Mouse (Mus musculus) thymus, adult 2 months (tissue): ENCODE results near the gene Ap5b1. TPM values are rescaled to one million over a fixed set of nuclear protein-coding genes. Genes with fewer than 3 reads are reported as not detected.
A peak's percentile ranks its signal among the peaks of the same experiment; 100 is the strongest.

Source experiments
- DNase-seq: peaks from one replicate; pipeline ENCODE4 v3.0.0; 2021
- H3K27ac ChIP-seq: fragments of 200-500 bp; 2 replicates; pipeline ENCODE4 v1.5.1; 2012; ENCODE audit warnings: low read length, control low read depth; ENCODE audit not compliant: control insufficient read depth, insufficient read depth
- H3K27me3 ChIP-seq: fragments of 200-500 bp; 2 replicates; pipeline ENCODE4 v1.6.1; 2012; ENCODE audit warnings: mild to moderate bottlenecking, low read length, moderate library complexity, mixed read lengths; ENCODE audit not compliant: control insufficient read depth, insufficient read depth
- H3K36me3 ChIP-seq: fragments of 200-500 bp; 2 replicates; pipeline ENCODE4 v1.6.1; 2012; ENCODE audit warnings: mild to moderate bottlenecking, low read length, moderate library complexity; ENCODE audit not compliant: control insufficient read depth, insufficient read depth
- H3K4me1 ChIP-seq: fragments of 200-500 bp; replicated peaks from 2 replicates; pipeline ENCODE4 v1.6.1; 2012; ENCODE audit warnings: low read length; ENCODE audit not compliant: control insufficient read depth, insufficient read depth
- H3K4me3 ChIP-seq: fragments of 200-500 bp; 2 replicates; pipeline ENCODE4 v1.5.1; 2012; ENCODE audit warnings: mild to moderate bottlenecking, low read length, control low read depth, moderate library complexity; ENCODE audit not compliant: control insufficient read depth, insufficient read depth
- CTCF ChIP-seq: fragments of 200-500 bp; IDR thresholded peaks from 2 replicates; pipeline ENCODE4 v1.5.1; 2012; ENCODE audit warnings: mild to moderate bottlenecking, control low read depth, low read length, moderate library complexity, borderline replicate concordance; ENCODE audit not compliant: control insufficient read depth, poor library complexity, insufficient read depth; ENCODE audit errors: extremely low read depth
- POLR2A ChIP-seq: fragments of 200-500 bp; IDR thresholded peaks from 2 replicates; pipeline ENCODE4 v1.6.1; 2012; ENCODE audit warnings: mild to moderate bottlenecking, low read length, control low read depth, moderate library complexity; ENCODE audit not compliant: control insufficient read depth, poor library complexity, insufficient read depth; ENCODE audit errors: extremely low read depth
- WGBS: fragments of 180-500 bp; shearing (Covaris S2); methylation state at CpG from one replicate; pipeline ENCODE4 v1.1.7; 2018; 5-methylcytosine and 5-hydroxymethylcytosine counted together
- polyA plus RNA-seq: library from polyadenylated mRNA; depleted of rRNA; stranded (reverse); fragments of >200 nt; gene quantifications from 2 replicates; pipeline ENCODE4 v1.2.3, GENCODE M21; 2012

Ap5b1 gene
- polyA plus RNA-seq, 1 experiment = 35.0 TPM

DNA sequence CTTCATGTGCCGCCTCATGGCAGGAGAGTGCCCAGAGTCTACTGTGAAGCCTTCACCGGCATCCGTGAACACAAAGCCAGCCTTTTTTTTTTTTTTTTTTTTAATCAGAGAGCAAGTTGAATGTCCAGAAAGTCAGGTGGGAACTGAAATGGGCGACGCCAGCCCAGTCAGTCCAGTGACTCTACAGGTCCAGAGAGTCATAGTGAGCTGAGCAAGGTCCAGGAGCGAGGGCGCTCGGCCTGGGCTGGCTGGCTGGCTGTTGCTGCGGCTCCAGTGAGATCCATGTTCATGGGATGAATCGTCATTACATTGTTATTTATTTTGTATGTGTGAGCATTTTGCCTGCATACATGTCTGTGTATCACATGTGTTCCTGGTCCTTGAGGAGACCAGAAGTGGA lies 5.0 kb upstream of the Ap5b1 start:
- Histone ChIP-seq H3K4me3 (no peak overlapping the region), H3K4me1 (peaks cover 20% of the 10 kb centered on the region), H3K36me3 (no peaks in the 10 kb centered on the region), H3K27me3 (peaks cover 16% of the 10 kb centered on the region; the same call in 1 of the 2 replicates), H3K27ac (no peak overlapping the region)
- TF ChIP-seq CTCF (no peak), POLR2A (no peak)
- no peak for DNase-seq
- 97% methylated on average over 10 of the region's 10 CpGs for WGBS

DNA sequence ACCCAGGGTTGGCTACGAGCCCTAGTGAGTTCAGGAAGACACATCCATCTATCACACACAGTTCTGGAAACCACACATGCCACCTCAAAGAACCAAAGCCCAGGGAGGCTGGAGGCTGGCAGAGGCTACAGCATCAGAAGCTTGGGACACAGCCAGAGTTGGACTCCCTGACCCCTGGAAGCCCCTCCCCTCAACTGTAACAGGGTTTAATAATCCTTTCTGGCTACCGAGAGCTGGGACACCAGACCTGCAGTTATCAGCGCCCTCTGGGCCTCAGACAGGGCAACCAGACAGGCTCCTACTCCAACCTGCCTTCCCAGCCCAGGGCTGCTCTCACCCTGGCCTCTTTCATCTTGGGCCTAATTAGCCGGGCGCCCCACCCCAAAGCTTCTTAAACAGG lies 1.5 kb upstream of the Ap5b1 start:
- Histone ChIP-seq H3K27ac (no peak overlapping the region), H3K27me3 (no peaks in the 10 kb centered on the region; the same call in 1 of the 2 replicates), H3K36me3 (no peaks in the 10 kb centered on the region; the same call in 1 of the 2 replicates), H3K4me3 (no peak overlapping the region), H3K4me1 (peaks cover 37% of the 10 kb centered on the region)
- TF ChIP-seq CTCF = no peak
- TF ChIP-seq POLR2A = no peak
- no peak for DNase-seq
- 49% methylated on average over 5 of the region's 5 CpGs for WGBS

DNA sequence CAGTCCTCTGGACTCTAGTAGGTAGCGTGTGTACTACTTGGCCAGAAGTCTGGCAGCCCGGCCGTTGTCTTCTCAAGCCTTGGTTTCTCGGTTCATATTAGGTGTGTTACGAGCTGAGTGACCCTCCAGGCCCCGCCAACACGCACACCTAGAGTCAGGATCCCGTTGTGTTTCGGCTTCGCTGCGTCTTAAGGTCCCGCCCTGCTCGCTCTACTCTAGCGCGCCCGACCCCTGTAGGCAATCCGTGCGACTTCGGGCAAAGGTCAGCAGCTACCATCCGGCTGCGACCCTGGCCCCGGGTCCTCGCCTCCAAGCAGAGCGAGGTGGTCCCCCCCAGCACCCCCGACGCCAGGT lies 668 bp upstream of the Ap5b1 start:
- TF ChIP-seq POLR2A = no peak
- TF ChIP-seq CTCF = no peak
- Histone ChIP-seq H3K27ac (peak overlapping the region; percentile 6; the same call in 1 of the 2 replicates), H3K4me3 (peak overlapping the region; percentile 88), H3K27me3 (no peaks in the 10 kb centered on the region; the same call in 1 of the 2 replicates), H3K36me3 (no peaks in the 10 kb centered on the region; the same call in 1 of the 2 replicates), H3K4me1 (peaks cover 45% of the 10 kb centered on the region)
- 1% methylated on average over 26 of the region's 26 CpGs for WGBS
- DNase-seq = no peak

DNA sequence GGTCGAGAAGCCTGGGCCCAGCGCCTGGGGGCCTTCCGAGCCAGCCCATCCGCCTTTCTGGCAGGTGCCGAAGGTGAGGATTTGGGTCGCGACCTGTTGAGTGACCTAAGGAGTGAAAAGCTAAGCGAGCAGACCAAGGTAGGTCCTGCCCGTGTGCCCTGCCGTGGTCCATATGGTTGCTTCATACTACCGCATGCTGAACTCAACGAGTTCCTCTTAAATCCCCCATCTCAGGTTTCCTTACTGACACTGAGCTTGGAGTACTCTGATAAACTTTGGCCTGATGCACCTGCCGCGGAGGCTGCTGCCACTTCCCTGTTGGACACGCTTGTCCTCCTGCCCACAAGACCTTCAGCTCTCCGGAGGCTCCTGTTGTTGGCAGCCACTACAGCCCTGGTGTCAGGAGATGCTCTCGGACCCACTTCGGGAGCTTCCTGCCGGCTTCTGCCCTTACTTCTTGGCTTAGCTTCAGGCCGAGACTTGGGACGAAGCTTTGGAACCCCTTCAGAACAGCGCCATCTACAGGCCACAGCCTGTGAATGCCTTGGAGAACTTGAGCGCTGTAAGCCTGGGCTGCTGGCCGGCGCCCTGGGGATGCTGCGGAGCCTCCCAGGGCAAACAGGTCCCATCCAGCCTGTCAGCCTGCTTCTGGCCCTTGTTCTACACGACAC lies 780 bp downstream of the Ap5b1 start:
- H3K4me1 ChIP-seq = peaks cover 53% of the 10 kb centered on the region
- TF ChIP-seq CTCF (peak; percentile 98), POLR2A (no peak)
- no peaks in the 10 kb centered on the region; the same call in 1 of the 2 replicates for H3K36me3 ChIP-seq
- DNase-seq = peak; percentile 82
- WGBS = 3% methylated on average over 27 of the region's 27 CpGs
- peak overlapping the region; percentile 12; the same call in 1 of the 2 replicates for H3K27ac ChIP-seq
- no peaks in the 10 kb centered on the region for H3K27me3 ChIP-seq
- H3K4me3 ChIP-seq = peak overlapping the region; percentile 88

DNA sequence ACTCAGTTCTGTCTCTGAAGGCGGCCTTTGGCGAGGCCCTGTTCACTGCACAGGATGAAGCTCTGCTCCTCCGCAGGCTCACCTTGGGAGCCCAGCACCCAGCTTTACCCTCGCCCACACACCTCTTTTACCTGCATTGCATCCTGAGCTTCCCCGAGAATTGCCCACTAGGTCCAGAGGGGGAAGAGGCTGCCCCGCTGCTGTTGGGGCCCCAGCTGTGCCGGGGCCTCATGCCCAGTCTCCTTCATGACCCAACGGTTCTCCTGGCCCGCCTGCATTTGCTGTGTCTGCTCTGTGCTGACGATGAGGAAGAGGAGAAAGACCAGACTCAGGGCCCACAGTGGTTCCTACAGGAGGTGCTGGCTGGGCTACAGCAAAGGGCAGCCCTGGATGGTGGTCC lies 1.7 kb downstream of the Ap5b1 start:
- H3K27me3 ChIP-seq = no peaks in the 10 kb centered on the region
- TF ChIP-seq POLR2A = no peak
- no peak for TF ChIP-seq CTCF
- DNase-seq = no peak
- no peak overlapping the region for H3K27ac ChIP-seq
- H3K4me1 ChIP-seq = peaks cover 53% of the 10 kb centered on the region
- no peak overlapping the region for H3K4me3 ChIP-seq
- 92% methylated on average over 10 of the region's 10 CpGs for WGBS
- no peaks in the 10 kb centered on the region; the same call in 1 of the 2 replicates for H3K36me3 ChIP-seq

DNA sequence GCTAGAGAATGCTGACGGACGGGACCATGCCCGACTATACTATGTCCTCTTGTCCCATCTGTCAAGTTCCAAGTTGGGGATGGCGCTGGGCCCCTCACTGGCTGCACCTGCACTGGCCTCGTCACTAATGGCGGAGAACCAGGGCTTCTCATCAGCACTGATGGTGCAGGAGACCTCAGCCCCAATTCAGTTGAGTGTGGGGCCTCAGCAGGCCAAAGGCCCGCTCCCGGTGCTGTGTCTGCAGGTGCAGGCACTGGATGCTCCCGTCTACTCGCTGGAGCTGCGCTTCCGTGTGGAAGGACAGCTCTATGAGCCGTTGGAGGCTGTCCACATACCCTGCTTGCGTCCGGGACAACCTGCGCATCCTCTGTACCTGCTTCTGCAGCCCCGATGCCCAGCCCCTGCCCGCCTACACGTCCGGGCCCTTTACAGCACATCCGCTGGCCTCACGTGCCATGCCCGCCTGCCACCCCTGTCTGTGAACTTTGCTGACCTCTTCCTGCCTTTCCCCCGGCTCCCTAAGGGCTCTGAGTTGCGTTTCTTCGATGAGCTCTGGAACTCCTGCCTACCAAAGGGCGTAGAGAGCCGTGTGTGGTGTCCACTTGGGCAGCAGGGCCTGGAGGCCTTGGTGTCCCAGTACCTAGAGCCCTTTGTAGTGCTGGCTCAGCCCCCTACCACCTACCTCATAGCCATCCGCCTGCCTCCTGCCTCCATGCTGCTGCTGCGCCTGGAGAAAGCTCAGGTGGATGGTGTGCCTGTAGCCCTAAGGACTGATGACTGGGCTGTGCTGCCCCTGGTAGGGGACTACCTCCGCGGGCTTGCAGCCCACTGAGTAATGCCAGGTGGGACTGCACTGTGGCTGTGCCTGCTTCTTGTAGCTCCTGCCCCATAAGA lies 2.8 kb downstream of the Ap5b1 start:
- Histone ChIP-seq H3K4me1 (peaks cover 53% of the 10 kb centered on the region), H3K4me3 (no peak overlapping the region), H3K36me3 (no peaks in the 10 kb centered on the region; the same call in 1 of the 2 replicates), H3K27me3 (no peaks in the 10 kb centered on the region), H3K27ac (peak overlapping the region; percentile 14; the same call in 1 of the 2 replicates)
- TF ChIP-seq POLR2A = no peak
- no peak for TF ChIP-seq CTCF
- 95% methylated on average over 32 of the region's 32 CpGs for WGBS
- DNase-seq = no peak
